Mouse (Mus musculus): ENCODE results near the gene Rnf207. TPM values are rescaled to one million over a fixed set of nuclear protein-coding genes. Genes with fewer than 3 reads are reported as not detected.

The Rnf207 gene
- polyA plus RNA-seq, 1 experiment from 2014 or later: 4.2 TPM

- WGBS: 3% methylated on average over 10 of the region's 10 CpGs
- H3K4me1 ChIP-seq (ENCODE audit: control insufficient read depth, insufficient read depth, low read length): peaks cover 32% of the 10 kb centered on the region
- DNase-seq: peak; percentile 85
Observed at GRCm38 (mm10) chr4:152285505-152285904, 33.3 kb downstream of the Rnf207 start.

GRCm38 (mm10) chr4:152283186-152283950 is 35.4 kb downstream of the Rnf207 start:
- H3K27me3 ChIP-seq (ENCODE audit: control insufficient read depth, insufficient read depth, low read length): peaks cover 93% of the 10 kb centered on the region
- WGBS: 5% methylated on average over 70 of the region's 70 CpGs
- H3K36me3 ChIP-seq (ENCODE audit: control insufficient read depth, insufficient read depth, low read length): peaks cover 11% of the 10 kb centered on the region; the same call in 1 of the 2 replicates
- H3K4me2 ChIP-seq (ENCODE audit: low read length): peak overlapping the region; percentile 56
- no peak overlapping the region for H3K27ac ChIP-seq (replicated peaks; ENCODE audit: low read depth, low read length)
- H3K9ac ChIP-seq (replicated peaks; ENCODE audit: low read length): no peak overlapping the region; the same call in 1 of the 2 replicates
- ATAC-seq (ENCODE audit: low FRiP score, low TSS enrichment) (peak; percentile 66; the same call in 1 of the 2 replicates), DNase-seq (peak; percentile 92)
- peaks cover 25% of the 10 kb centered on the region for H3K4me1 ChIP-seq (ENCODE audit: control insufficient read depth, insufficient read depth, low read length)
- peak overlapping the region; percentile 32 for H3K4me3 ChIP-seq (replicated peaks; ENCODE audit: low read depth, low read length)
- no peaks in the 10 kb centered on the region for H3K9me3 ChIP-seq (ENCODE audit: control insufficient read depth, low read length)

More at GRCm38 (mm10) chr4:152285505-152285904, 33.3 kb downstream of the Rnf207 start:
- Histone ChIP-seq H3K4me3 (replicated peaks; ENCODE audit: low read depth, low read length) (no peak overlapping the region), H3K4me2 (ENCODE audit: low read length) (no peak overlapping the region), H3K27me3 (ENCODE audit: control insufficient read depth, insufficient read depth, low read length) (peaks cover 92% of the 10 kb centered on the region), H3K27ac (replicated peaks; ENCODE audit: low read depth, low read length) (no peak overlapping the region), H3K9me3 (ENCODE audit: control insufficient read depth, low read length) (no peaks in the 10 kb centered on the region), H3K9ac (replicated peaks; ENCODE audit: low read length) (no peak overlapping the region), H3K36me3 (ENCODE audit: control insufficient read depth, insufficient read depth, low read length) (0 out of 2 replicates have a peak, but pooled peaks cover 4% of the 10 kb centered on the region)
- no peak for ATAC-seq (ENCODE audit: low FRiP score, low TSS enrichment)

- 14% methylated on average over 33 of the region's 34 CpGs for WGBS
- peaks cover 11% of the 10 kb centered on the region; the same call in 1 of the 2 replicates for H3K36me3 ChIP-seq (ENCODE audit: control insufficient read depth, insufficient read depth, low read length)
- peak overlapping the region; percentile 56 for H3K4me2 ChIP-seq (ENCODE audit: low read length)
- no peaks in the 10 kb centered on the region for H3K9me3 ChIP-seq (ENCODE audit: control insufficient read depth, low read length)
- peak overlapping the region; percentile 32 for H3K4me3 ChIP-seq (replicated peaks; ENCODE audit: low read depth, low read length)
- H3K9ac ChIP-seq (replicated peaks; ENCODE audit: low read length): no peak overlapping the region; the same call in 1 of the 2 replicates
- ATAC-seq (ENCODE audit: low FRiP score, low TSS enrichment) (0 out of 2 replicates have a peak, but pooled peaks have one; percentile 14), DNase-seq (no peak)
- H3K4me1 ChIP-seq (ENCODE audit: control insufficient read depth, insufficient read depth, low read length): peaks cover 20% of the 10 kb centered on the region
- no peak overlapping the region for H3K27ac ChIP-seq (replicated peaks; ENCODE audit: low read depth, low read length)
- H3K27me3 ChIP-seq (ENCODE audit: control insufficient read depth, insufficient read depth, low read length): peaks cover 87% of the 10 kb centered on the region
Observed at GRCm38 (mm10) chr4:152282721-152283120, 36.1 kb downstream of the Rnf207 start.

GRCm38 (mm10) chr4:152281601-152282000 is 37.2 kb downstream of the Rnf207 start:
- DNase-seq (no peak), ATAC-seq (ENCODE audit: low FRiP score, low TSS enrichment) (no peak)
- Histone ChIP-seq H3K4me2 (ENCODE audit: low read length) (no peak overlapping the region), H3K9me3 (ENCODE audit: control insufficient read depth, low read length) (no peaks in the 10 kb centered on the region), H3K4me1 (ENCODE audit: control insufficient read depth, insufficient read depth, low read length) (peaks cover 10% of the 10 kb centered on the region), H3K4me3 (replicated peaks; ENCODE audit: low read depth, low read length) (no peak overlapping the region), H3K27ac (replicated peaks; ENCODE audit: low read depth, low read length) (no peak overlapping the region), H3K36me3 (ENCODE audit: control insufficient read depth, insufficient read depth, low read length) (peaks cover 11% of the 10 kb centered on the region; the same call in 1 of the 2 replicates), H3K27me3 (ENCODE audit: control insufficient read depth, insufficient read depth, low read length) (peaks cover 85% of the 10 kb centered on the region), H3K9ac (replicated peaks; ENCODE audit: low read length) (no peak overlapping the region)
- WGBS: 65% methylated on average over 15 of the region's 15 CpGs

GRCm38 (mm10) chr4:152278986-152279385 is 39.8 kb downstream of the Rnf207 start:
- WGBS: 88% methylated on average over 23 of the region's 23 CpGs
- no peak for DNase-seq

GRCm38 (mm10) chr4:152277916-152278315 is 40.9 kb downstream of the Rnf207 start:
- peaks cover 76% of the 10 kb centered on the region for H3K27me3 ChIP-seq (ENCODE audit: control insufficient read depth, insufficient read depth, low read length)
- H3K36me3 ChIP-seq (ENCODE audit: control insufficient read depth, insufficient read depth, low read length): peaks cover 11% of the 10 kb centered on the region; the same call in 1 of the 2 replicates
- 78% methylated on average over 2 of the region's 2 CpGs for WGBS
- H3K9me3 ChIP-seq (ENCODE audit: control insufficient read depth, low read length): no peaks in the 10 kb centered on the region
- H3K9ac ChIP-seq (replicated peaks; ENCODE audit: low read length): no peak overlapping the region
- H3K4me1 ChIP-seq (ENCODE audit: control insufficient read depth, insufficient read depth, low read length): peaks cover 16% of the 10 kb centered on the region; the same call in 1 of the 2 replicates
- no peak for ATAC-seq (ENCODE audit: low FRiP score, low TSS enrichment)
- no peak for DNase-seq
- H3K27ac ChIP-seq (replicated peaks; ENCODE audit: low read depth, low read length): no peak overlapping the region
- H3K4me2 ChIP-seq (ENCODE audit: low read length): no peak overlapping the region
- H3K4me3 ChIP-seq (replicated peaks; ENCODE audit: low read depth, low read length): no peak overlapping the region

More at GRCm38 (mm10) chr4:152278986-152279385, 39.8 kb downstream of the Rnf207 start:
- H3K27ac ChIP-seq (replicated peaks; ENCODE audit: low read depth, low read length): no peak overlapping the region
- H3K9ac ChIP-seq (replicated peaks; ENCODE audit: low read length): no peak overlapping the region
- no peaks in the 10 kb centered on the region for H3K9me3 ChIP-seq (ENCODE audit: control insufficient read depth, low read length)
- peaks cover 9% of the 10 kb centered on the region; the same call in 1 of the 2 replicates for H3K4me1 ChIP-seq (ENCODE audit: control insufficient read depth, insufficient read depth, low read length)
- no peak overlapping the region for H3K4me3 ChIP-seq (replicated peaks; ENCODE audit: low read depth, low read length)
- H3K27me3 ChIP-seq (ENCODE audit: control insufficient read depth, insufficient read depth, low read length): peaks cover 82% of the 10 kb centered on the region
- no peak for ATAC-seq (ENCODE audit: low FRiP score, low TSS enrichment)
- peaks cover 11% of the 10 kb centered on the region; the same call in 1 of the 2 replicates for H3K36me3 ChIP-seq (ENCODE audit: control insufficient read depth, insufficient read depth, low read length)
- no peak overlapping the region for H3K4me2 ChIP-seq (ENCODE audit: low read length)

- DNase-seq (no peak), ATAC-seq (ENCODE audit: low FRiP score, low TSS enrichment) (no peak)
- no peak overlapping the region for H3K4me2 ChIP-seq (ENCODE audit: low read length)
- H3K4me1 ChIP-seq (ENCODE audit: control insufficient read depth, insufficient read depth, low read length): peaks cover 17% of the 10 kb centered on the region; the same call in 1 of the 2 replicates
- peaks cover 11% of the 10 kb centered on the region; the same call in 1 of the 2 replicates for H3K36me3 ChIP-seq (ENCODE audit: control insufficient read depth, insufficient read depth, low read length)
- H3K27me3 ChIP-seq (ENCODE audit: control insufficient read depth, insufficient read depth, low read length): peaks cover 65% of the 10 kb centered on the region
- no peaks in the 10 kb centered on the region for H3K9me3 ChIP-seq (ENCODE audit: control insufficient read depth, low read length)
- H3K9ac ChIP-seq (replicated peaks; ENCODE audit: low read length): no peak overlapping the region
- no peak overlapping the region for H3K27ac ChIP-seq (replicated peaks; ENCODE audit: low read depth, low read length)
- WGBS: 54% methylated on average over 10 of the region's 10 CpGs
- H3K4me3 ChIP-seq (replicated peaks; ENCODE audit: low read depth, low read length): no peak overlapping the region
Observed at GRCm38 (mm10) chr4:152276389-152277347, 42.1 kb downstream of the Rnf207 start.

GRCm38 (mm10) chr4:152274681-152275131 is 44.1 kb downstream of the Rnf207 start:
- peaks cover 2% of the 10 kb centered on the region; the same call in 1 of the 2 replicates for H3K36me3 ChIP-seq (ENCODE audit: control insufficient read depth, insufficient read depth, low read length)
- DNase-seq: peak; percentile 70
- peak; percentile 35; the same call in 1 of the 2 replicates for ATAC-seq (ENCODE audit: low FRiP score, low TSS enrichment)
- no peaks in the 10 kb centered on the region for H3K9me3 ChIP-seq (ENCODE audit: control insufficient read depth, low read length)
- under 1% methylated on average over 20 of the region's 20 CpGs for WGBS
- peaks cover 48% of the 10 kb centered on the region for H3K27me3 ChIP-seq (ENCODE audit: control insufficient read depth, insufficient read depth, low read length)
- peak overlapping the region; percentile 74 for H3K9ac ChIP-seq (replicated peaks; ENCODE audit: low read length)
- H3K4me2 ChIP-seq (ENCODE audit: low read length): peak overlapping the region; percentile 87
- no peak overlapping the region for H3K27ac ChIP-seq (replicated peaks; ENCODE audit: low read depth, low read length)
- peak overlapping the region; percentile 57 for H3K4me3 ChIP-seq (replicated peaks; ENCODE audit: low read depth, low read length)
- peaks cover 17% of the 10 kb centered on the region; the same call in 1 of the 2 replicates for H3K4me1 ChIP-seq (ENCODE audit: control insufficient read depth, insufficient read depth, low read length)
